Mouse (Mus musculus) embryonic stem cell, embryonic (primary cell): ENCODE results near the gene Evx2.

Experiments used
- CTCF ChIA-PET, 4 experiments: fragments of 300-600 bp in 2 of 4; fragments of 350-600 bp in 2 of 4; sonication (Branson Sonifier 250); formaldehyde crosslinking; loops; one replicate each; lab custom pipeline; 2022; ENCODE audit warnings: inconsistent platforms in 2 of 4; lab: Charles Lee
- POLR2A ChIA-PET, 4 experiments: fragments of 300-600 bp in 2 of 4; fragments of 350-600 bp in 2 of 4; sonication (Branson Sonifier 250); formaldehyde crosslinking; loops; one replicate each; lab custom pipeline; 2022; ENCODE audit warnings: antibody characterized with exemption in 4 of 4, inconsistent platforms in 1 of 4; lab: Charles Lee

Evx2 gene

DNA sequence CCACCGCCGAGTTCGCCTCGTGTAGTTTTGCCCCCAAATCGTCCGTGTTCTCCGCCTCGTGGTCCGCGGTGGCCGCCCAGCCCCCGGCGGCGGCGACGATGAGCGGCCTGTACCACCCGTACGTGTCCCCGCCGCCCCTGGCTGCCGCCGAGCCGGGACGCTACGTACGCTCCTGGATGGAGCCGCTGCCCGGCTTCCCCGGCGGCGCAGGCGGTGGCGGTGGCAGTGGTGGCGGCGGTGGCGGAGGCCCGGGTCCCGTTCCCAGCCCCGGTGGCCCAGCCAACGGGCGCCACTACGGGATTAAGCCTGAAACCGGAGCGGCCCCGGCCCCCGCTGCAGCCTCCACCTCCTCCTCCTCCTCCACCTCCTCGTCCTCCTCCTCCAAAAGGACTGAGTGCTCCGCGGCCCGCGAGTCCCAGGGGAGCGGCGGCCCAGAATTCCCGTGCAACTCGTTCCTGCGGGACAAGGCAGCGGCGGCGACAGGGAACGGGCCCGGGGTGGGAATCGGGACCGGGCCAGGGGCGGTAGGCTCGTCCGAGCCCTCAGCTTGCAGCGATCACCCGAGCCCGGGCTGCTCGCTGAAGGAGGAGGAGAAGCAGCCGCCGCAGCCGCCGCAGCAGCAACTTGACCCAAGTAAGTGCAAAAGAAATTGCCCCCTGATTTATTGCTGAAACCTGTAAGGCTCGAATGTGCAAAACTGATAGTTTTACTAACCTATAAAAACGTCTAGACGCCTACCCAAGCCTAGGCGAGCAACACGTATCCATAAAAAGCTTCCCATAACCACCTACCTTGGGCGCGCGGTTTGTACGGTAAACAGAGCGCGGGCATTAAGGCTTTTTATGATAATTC is 39.1 kb upstream of the Evx2 start:
- CTCF ChIA-PET: no interaction called here
- POLR2A ChIA-PET: no interaction called here

DNA sequence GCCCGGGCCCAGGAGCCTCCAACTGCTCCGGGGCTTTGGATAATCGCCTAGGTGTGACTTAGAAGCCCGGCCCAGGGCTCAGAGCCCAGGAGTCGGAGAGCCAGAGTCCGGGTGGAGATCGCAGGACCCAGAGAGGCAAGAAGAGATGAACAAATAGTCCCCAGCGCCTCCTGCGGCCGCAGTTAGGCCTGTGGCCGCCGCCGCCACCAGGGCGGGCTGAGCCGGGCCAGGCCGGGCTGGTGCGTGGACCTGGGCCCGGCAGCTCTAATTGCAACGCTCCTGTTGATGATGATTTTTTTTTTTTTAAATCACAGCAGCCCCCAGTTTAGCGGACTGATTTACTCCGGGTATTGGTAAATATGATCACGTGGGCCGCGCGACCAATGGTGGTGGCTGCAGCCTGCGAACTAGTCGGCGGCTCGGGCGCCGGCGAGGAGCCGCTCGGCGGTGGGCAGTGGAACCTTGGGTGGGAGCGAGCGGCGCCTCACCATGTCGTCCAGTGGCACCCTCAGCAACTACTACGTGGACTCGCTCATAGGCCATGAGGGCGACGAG is 38.3 kb upstream of the Evx2 start, which contains the start of gene Hoxd9:
Gene Hoxd9, plus strand, starts transcription at position 161 of the 555 bp plus-strand sequence.
- ChIA-PET POLR2A (interaction anchor here in 2 of 4 experiments (0.5 to 1.2 kb wide), 2 partner anchors 9 to 1428 kb away, joined by 3 to 4 read pairs; no protein-coding TSS in a partner anchor), CTCF (interaction anchor here in 2 of 4 experiments (0.7 to 1.2 kb wide), 2 partner anchors 12 to 466 kb away, joined by 3 read pairs; no protein-coding TSS in a partner anchor)

DNA sequence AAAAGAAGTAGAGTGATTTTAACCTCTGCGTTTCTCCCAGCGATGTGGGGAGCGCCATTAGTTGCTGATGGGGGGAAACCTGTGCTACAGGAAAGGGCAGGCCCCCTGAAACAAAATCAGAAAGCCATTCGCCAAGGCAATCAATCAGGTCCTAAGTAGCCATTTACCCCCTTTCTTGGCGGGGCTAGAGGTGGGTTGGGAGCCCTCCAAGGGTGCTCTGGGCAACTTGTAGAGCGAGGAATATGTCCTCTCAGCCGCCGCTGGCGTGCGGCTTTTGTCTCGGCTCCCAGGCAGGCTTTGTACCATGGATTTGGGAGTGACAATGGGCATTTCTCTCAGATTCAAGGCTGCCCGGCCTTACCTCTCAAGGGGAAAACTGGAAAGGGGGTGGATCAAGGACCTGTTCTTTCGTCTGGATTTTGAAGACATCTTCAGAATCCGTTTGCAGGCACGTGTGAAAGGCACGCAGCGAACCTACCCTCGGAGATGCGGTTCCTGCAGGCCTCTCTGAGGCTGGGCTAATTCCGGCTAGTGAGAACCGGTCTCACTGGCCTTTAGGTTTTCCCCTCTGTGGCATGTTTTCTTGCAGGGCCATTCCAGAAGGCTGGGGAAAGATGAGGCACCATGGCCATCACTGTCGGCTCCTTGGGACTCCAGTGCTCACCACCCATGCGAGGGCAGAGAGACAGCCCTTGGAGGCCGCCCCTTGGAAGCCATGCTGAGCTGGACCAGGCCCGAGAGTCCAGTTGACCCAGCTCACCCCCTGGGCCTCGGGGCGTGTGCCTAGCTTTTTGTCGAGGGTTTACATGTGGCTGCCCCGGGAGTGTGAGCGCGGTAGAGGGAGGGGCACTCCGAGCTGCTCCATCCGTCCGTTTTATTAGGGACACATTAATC is 37.3 kb upstream of the Evx2 start:
- POLR2A ChIA-PET: interaction anchor here in 2 of 4 experiments (0.5 to 1.2 kb wide), 3 partner anchors 10 to 1427 kb away, joined by 3 to 4 read pairs (median 3); no protein-coding TSS in a partner anchor
- CTCF ChIA-PET: interaction anchor here in 2 of 4 experiments (0.5 to 1.2 kb wide), 5 partner anchors 10 to 467 kb away, joined by 3 to 4 read pairs (median 3); no protein-coding TSS in a partner anchor

DNA sequence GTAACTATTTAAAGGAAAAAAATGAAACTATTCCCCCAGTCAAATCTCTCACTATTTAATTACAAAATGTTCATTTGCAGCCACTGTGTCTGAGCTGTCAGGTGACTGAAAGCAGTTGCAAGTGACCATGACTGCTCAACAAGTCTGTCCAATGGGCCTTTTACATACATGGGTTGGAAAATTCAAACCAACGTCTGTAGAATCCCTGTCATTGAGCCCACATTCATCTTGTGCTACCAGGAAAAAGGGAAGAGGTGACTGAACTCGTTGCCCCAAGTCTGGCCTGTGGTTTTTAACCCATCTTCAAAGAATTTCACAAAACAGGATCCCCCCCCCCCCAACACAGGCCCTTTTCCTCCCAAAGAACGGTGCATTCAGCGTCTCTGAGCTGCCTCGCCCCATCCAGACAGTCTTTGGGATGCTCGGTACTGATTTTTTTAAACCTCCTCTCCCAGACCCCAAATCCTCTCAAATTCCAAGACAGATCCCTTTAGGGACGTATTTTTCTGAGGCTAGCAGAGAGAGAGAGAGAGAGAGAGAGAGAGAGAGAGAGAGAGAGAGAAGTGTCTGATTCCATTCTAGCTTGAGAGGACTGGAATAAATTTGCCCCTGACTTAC is 36.6 kb upstream of the Evx2 start:
- CTCF ChIA-PET: interaction anchor here in 2 of 4 experiments (0.5 to 0.7 kb wide), 5 partner anchors 7 to 357 kb away, joined by 3 to 4 read pairs (median 3); no protein-coding TSS in a partner anchor

DNA sequence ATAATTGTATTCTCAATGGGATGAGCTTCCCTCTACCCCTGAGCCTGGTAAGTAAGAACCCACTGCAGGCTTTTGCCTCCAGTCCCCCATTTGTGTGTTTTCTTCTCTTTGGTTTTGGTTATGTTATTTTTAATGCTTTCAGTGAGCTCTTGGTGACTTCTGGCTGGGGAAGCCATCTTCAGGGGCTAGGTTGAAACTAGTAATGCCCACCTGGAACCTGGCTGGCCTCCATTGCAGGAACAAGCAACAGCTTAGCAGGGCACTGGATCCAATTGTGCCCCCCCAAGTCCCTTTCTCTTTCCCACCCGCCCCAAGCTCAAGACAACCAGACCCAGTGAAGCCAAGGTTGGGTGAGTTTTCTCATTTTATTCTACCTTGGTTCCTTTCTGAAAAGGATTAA is 36.0 kb upstream of the Evx2 start:
- POLR2A ChIA-PET: interaction anchor here in 1 of 4 experiments (0.6 to 0.9 kb wide), 3 partner anchors 20 to 184 kb away, joined by 4 to 5 read pairs (median 4); no protein-coding TSS in a partner anchor
- CTCF ChIA-PET: interaction anchor here in 2 of 4 experiments (0.6 to 0.7 kb wide), 2 partner anchors 8 to 68 kb away, joined by 3 to 4 read pairs; no protein-coding TSS in a partner anchor

More for the DNA sequence above, 36.6 kb upstream of the Evx2 start:
- POLR2A ChIA-PET: interaction anchor here in 1 of 4 experiments (0.6 to 0.9 kb wide), 4 partner anchors 20 to 1171 kb away, joined by 3 to 5 read pairs (median 4); no protein-coding TSS in a partner anchor

DNA sequence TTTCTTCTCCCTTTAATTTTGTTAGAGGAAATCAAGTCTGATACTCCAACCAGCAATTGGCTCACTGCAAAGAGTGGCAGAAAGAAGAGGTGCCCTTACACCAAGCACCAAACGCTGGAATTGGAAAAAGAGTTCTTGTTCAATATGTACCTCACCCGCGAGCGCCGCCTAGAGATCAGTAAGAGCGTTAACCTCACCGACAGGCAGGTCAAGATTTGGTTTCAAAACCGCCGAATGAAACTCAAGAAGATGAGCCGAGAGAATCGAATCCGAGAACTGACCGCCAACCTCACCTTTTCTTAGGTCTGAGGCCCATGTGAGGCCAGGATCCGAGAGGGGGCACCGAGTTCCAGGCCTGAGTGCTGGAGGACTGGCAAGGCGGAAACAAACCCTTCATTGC is 34.7 kb upstream of the Evx2 start:
- ChIA-PET CTCF (no interaction called here), POLR2A (no interaction called here)

DNA sequence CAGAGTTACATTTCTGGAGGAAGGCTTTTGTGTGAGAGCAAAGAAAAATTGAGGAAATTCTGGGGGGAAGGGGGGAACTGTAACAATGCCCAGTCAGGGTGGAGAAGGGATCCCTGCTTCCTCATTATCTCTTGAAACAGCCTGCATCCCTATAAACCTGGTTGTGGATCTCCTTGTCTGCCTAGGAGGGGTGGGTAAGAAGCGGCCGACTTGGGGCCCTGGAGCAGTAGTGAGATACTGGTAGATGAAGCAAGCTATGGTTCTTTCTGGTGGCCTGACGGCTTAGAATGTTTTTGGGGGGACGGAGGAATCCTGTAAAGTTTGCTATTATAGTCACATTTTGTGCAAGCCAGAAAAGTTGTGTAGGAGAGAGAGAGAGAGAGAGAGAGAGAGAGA is 34.1 kb upstream of the Evx2 start:
- POLR2A ChIA-PET: interaction anchor here in 1 of 4 experiments (1.0 to 1.8 kb wide), 3 partner anchors 12 to 14 kb away, joined by 3 to 4 read pairs (median 4); partner anchors contain the start of gene Hoxd11
- CTCF ChIA-PET: interaction anchor here (0.6 to 1.8 kb wide), 6 partner anchors 9 to 444 kb away, joined by 3 to 6 read pairs (median 3); no protein-coding TSS in a partner anchor

DNA sequence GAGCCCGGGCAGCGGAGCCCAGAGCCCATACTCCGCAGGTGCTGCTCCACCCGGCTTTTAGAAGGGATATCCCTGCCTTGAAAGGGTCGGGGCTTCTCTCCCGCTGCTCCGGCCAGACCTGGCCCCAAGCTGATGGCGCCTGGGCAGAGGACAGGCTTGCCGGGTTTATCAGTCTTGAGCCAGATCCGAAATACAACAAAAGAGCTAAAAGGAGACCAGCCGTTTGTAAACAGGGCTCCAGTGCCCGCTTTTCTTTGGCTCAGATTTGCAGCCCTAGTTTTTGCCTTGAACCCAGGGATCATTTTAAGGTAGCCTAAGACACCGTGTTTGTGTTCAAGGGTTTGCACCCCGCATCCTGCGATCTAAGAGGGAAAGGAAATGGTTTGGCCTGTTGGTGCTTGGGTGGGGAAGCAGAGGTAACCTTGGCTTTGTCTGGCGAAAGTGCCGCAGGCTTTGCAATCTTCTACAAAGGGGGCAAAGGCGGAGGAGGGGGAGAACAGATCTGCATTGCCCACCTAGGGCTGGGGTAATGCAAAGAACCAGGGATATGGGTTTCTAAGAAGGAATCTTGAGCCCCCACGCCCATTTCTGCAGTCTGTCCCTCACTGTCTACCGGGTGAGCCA is 33.6 kb upstream of the Evx2 start:
- ChIA-PET CTCF (interaction anchor here (0.6 to 1.8 kb wide), 7 partner anchors 9 to 444 kb away, joined by 3 to 6 read pairs (median 3); no protein-coding TSS in a partner anchor), POLR2A (interaction anchor here in 2 of 4 experiments (0.6 to 1.8 kb wide), 5 partner anchors 12 to 1011 kb away, joined by 3 to 4 read pairs (median 4); partner anchors contain the start of genes Hoxd11 (in 1 of the 2) and Nfe2l2 (in 1 of the 2))

DNA sequence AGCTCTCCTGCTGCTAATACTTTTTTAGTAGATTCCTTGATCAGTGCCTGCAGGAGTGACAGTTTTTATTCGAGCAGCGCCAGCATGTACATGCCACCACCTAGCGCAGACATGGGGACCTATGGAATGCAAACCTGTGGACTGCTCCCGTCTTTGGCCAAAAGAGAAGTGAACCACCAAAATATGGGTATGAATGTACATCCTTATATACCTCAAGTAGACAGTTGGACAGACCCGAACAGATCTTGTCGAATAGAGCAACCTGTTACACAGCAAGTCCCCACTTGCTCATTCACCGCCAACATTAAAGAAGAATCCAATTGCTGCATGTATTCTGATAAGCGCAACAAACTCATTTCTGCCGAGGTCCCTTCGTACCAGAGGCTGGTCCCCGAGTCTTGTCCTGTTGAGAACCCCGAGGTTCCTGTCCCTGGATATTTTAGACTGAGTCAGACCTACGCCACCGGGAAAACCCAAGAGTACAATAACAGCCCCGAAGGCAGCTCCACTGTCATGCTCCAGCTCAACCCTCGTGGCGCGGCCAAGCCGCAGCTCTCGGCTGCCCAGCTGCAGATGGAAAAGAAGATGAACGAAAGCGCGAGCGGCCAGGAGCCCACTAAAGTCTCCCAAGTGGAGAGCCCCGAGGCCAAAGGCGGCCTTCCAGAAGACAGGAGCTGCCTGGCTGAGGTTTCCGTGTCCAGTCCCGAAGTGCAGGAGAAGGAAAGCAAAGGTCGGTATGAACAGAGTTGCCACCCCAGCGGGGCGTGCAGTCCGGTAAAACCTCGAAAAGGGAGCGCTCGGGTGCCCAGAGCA is 32.8 kb upstream of the Evx2 start:
- ChIA-PET POLR2A (interaction anchor here in 3 of 4 experiments (0.6 to 1.8 kb wide), 9 partner anchors 9 to 1012 kb away, joined by 3 to 4 read pairs (median 3); partner anchors contain the start of genes Hoxd11 (in 1 of the 3) and Nfe2l2 (in 1 of the 3)), CTCF (interaction anchor here in 3 of 4 experiments (1.0 to 2.7 kb wide), 12 partner anchors 8 to 459 kb away, joined by 3 to 8 read pairs (median 3); no protein-coding TSS in a partner anchor)

DNA sequence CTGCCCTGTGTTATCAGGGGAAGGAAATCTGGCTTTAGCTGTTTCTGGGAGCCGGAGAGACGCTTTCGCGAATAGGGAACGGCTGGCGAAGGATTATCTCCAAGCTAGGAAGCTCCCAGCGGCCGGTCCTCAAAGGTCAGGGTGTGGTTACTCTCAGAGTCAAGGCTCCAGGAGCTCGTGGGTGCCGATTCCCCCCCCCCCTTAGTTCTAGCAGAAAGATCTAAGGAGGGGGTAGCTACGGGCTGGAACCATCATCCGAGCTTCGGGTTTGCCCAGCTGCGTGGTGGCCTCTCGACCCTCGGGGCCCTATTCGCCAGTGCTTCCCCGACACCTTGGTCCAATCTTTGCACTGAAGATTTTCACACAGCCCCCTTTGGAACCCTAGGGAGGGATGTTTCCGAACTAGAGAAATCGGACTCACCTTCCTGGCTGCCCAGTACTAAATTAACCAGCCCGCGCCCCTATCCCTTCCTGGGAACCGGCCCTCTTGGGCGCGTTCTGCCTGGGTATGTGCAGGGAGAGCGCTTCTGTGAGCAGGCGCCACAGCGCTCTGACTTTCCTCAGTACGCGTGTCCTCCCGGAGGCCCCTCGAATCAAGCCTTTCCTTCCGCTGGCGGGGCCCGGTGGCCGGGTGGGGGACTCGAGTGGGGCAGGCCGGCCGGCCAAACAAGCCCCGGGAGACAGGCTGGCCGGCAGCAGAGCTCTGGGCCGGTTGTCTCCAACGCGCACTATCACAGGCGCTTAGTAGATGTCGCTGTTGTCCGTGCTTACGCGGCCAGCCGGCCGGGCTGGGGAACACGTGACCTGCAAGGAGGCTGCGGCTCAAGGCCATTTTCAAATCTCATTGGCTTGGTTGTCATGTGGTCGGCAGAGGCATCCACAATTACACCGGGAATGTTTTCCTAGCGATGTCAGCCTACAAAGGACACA is 31.9 kb upstream of the Evx2 start, which contains the start of gene Hoxd10:
Gene Hoxd10, plus strand, starts transcription at position 903 of the 930 bp plus-strand sequence.
- POLR2A ChIA-PET: interaction anchor here (0.5 to 1.4 kb wide), 9 partner anchors 10 to 929 kb away, joined by 3 to 6 read pairs (median 3); partner anchors contain the start of gene Hoxd11 (in 1 of the 4)

DNA sequence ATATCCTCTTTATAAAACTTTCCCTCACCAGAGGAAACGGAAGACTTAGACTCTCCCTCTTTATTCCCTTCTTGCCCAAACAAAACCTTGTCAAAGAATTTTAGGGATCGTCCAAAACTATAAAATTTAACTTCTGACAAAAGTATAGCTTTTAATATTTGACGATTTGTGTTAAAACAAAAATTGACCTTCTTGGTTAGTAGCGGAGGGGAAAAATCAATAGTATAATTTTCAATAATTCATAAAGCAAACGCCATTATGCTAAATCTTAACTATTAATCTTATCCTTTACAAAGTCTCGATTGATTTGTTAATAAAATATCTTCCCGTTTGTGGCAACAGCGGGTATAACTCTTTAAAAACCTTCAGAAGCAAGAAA is 31.0 kb upstream of the Evx2 start:
- CTCF ChIA-PET: interaction anchor here (0.6 to 2.7 kb wide), 8 partner anchors 10 to 460 kb away, joined by 3 to 8 read pairs (median 3); partner anchors contain the start of gene Hoxd11 (in 1 of the 4)

More for the DNA sequence above, 31.9 kb upstream of the Evx2 start, which contains the start of gene Hoxd10:
- CTCF ChIA-PET: interaction anchor here in 3 of 4 experiments (0.6 to 2.7 kb wide), 15 partner anchors 9 to 1648 kb away, joined by 3 to 8 read pairs (median 3); partner anchors contain the start of gene Hoxd11 (in 1 of the 3)

DNA sequence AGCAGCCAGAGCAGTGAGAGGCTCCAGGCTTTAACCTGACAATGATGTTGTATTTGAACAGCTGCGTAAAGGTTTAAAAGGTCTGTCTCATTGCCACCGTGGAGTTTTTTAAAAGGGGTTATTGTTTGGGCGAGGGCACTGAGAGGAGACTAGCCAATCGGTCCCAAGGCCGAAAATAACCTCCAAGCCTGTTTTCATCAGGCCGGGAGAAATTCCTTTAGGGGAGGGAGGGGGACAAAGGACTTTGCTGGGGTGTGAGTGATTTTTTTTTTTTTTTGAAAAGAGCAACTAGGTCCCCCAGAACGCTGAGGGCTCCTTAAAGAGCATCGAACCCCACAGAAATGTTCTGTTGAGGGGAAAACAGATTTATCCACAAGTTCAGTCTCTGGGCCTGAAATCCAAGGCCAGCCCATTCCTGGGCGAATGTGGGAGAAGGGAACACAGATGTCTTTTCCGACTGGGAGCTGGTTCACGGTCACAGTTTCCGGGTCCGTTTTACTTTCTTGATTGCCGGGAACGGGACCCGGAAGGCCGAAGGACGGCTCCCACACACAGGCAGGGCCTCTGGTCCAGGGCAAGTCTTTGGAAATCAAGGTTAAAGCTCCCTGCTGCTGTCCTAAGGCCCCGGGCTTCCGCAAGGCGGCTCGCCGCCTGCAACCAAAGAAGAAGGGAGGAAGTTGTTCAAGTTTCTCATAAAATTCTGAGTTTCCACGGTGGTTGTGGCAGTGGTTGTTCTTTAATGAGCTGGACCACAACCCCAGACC is 30.4 kb upstream of the Evx2 start:
- CTCF ChIA-PET: interaction anchor here (0.6 to 2.7 kb wide), 8 partner anchors 11 to 461 kb away, joined by 3 to 9 read pairs (median 3); partner anchors contain the start of genes Hoxd11 (in 1 of the 4), Hoxd3 (in 1 of the 4) and Hoxd4 (in 1 of the 4)
- POLR2A ChIA-PET: interaction anchor here in 2 of 4 experiments (0.6 to 1.8 kb wide), 10 partner anchors 10 to 912 kb away, joined by 3 to 5 read pairs (median 3); partner anchors contain the start of genes Hoxd11 (in 1 of the 2) and Hoxd13 (in 1 of the 2)

More for the DNA sequence above, 31.0 kb upstream of the Evx2 start:
- POLR2A ChIA-PET: interaction anchor here (0.6 to 1.8 kb wide), 9 partner anchors 9 to 912 kb away, joined by 3 to 5 read pairs (median 3); partner anchors contain the start of genes Hoxd11 (in 1 of the 4) and Hoxd13 (in 1 of the 4)
